Mouse (Mus musculus) brain, embryonic 14.5 days (tissue): Measurements from ENCODE around the gene Gm8677.
"Not testable (repeated sequence)": the region's sequence is repeated elsewhere in the genome, so short reads cannot be mapped to it uniquely, and the experiment has no call there.

Source experiments
- CTCF ChIP-seq: fragments of 200-500 bp; IDR thresholded peaks from 2 replicates; pipeline ENCODE4 v1.5.1; 2012; ENCODE audit warnings: inconsistent platforms, mild to moderate bottlenecking, moderate library complexity, borderline replicate concordance; ENCODE audit not compliant: insufficient read depth, insufficient read length; ENCODE audit errors: extremely low read depth
- POLR2A ChIP-seq: fragments of 200-500 bp; IDR thresholded peaks from 2 replicates; pipeline ENCODE4 v1.6.1; 2012; ENCODE audit warnings: mild to moderate bottlenecking, inconsistent platforms, borderline replicate concordance; ENCODE audit not compliant: poor library complexity, insufficient read depth, insufficient read length, severe bottlenecking; ENCODE audit errors: extremely low read depth

DNA sequence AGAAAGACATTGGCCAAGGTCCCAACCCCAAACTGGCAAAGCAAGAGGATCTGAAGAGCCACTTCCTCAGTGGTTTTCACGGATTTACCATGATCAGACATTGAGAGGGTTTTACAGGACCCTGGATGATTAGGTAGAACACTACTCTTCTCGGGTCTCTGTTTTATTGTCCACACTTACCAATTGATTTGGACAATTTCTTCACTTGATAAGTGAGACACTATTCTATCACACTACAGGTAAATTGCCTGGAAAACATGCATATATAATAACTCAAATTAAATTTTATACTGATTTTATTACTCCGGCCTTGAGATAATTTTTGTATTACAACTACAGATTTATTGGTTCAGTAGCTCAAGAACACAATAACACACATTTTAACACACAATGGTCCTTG lies 35.1 kb downstream of the Gm8677 start, which contains the start of gene Vmn1r151:
- TF ChIP-seq CTCF, POLR2A: not testable (repeated sequence)
